Mouse (Mus musculus) midbrain, embryonic 10.5 days (tissue): ENCODE results near the gene Tatdn2. TPM values are rescaled to one million over a fixed set of nuclear protein-coding genes. Genes with fewer than 3 reads are reported as not detected.

ENCODE experiments used
- DNase-seq: peaks from one replicate; pipeline ENCODE4 v3.0.0-alpha.2; 2017; ENCODE audit warnings: low spot score
- H3K27ac ChIP-seq: fragments of 300-500 bp; sonication (generic); replicated peaks from 2 replicates; pipeline ENCODE4 v1.5.1; 2016; ENCODE audit warnings: mild to moderate bottlenecking
- H3K27me3 ChIP-seq: fragments of 300-500 bp; sonication (generic); 2 replicates; pipeline ENCODE4 v1.6.1; 2016; ENCODE audit warnings: low read depth, mild to moderate bottlenecking; ENCODE audit not compliant: poor library complexity, severe bottlenecking
- H3K36me3 ChIP-seq: fragments of 300-500 bp; sonication (generic); 2 replicates; pipeline ENCODE4 v1.6.1; 2016; ENCODE audit warnings: mild to moderate bottlenecking, moderate library complexity
- H3K4me1 ChIP-seq: fragments of 300-500 bp; sonication (generic); 2 replicates; pipeline ENCODE4 v1.6.1; 2016
- H3K4me3 ChIP-seq: fragments of 300-500 bp; sonication (generic); 2 replicates; pipeline ENCODE4 v1.5.1; 2016; ENCODE audit warnings: mild to moderate bottlenecking, moderate library complexity
- H3K9me3 ChIP-seq: fragments of 300-500 bp; sonication (generic); replicated peaks from 2 replicates; pipeline ENCODE4 v1.6.1; 2016; ENCODE audit warnings: mild to moderate bottlenecking
- WGBS: fragments of 180-500 bp; shearing (Covaris S2); methylation state at CpG from one replicate; pipeline ENCODE4 v1.1.7; 2016; 5-methylcytosine and 5-hydroxymethylcytosine counted together
- microRNA-seq: library from miRNA; unstranded; fragments of <30 nt; microRNA quantifications from one replicate; pipeline ENCODE4, GENCODE M21; 2017
- polyA plus RNA-seq: library from polyadenylated mRNA; unstranded; fragments of >200 nt; fragmentation: Nextera tagmentation; extraction: Ambion mirVana; gene quantifications from 2 replicates; pipeline ENCODE4 v1.2.1, GENCODE M21; 2016

Tatdn2 gene
- polyA plus RNA-seq, 1 experiment from 2014 or later = 0.54 TPM

DNA sequence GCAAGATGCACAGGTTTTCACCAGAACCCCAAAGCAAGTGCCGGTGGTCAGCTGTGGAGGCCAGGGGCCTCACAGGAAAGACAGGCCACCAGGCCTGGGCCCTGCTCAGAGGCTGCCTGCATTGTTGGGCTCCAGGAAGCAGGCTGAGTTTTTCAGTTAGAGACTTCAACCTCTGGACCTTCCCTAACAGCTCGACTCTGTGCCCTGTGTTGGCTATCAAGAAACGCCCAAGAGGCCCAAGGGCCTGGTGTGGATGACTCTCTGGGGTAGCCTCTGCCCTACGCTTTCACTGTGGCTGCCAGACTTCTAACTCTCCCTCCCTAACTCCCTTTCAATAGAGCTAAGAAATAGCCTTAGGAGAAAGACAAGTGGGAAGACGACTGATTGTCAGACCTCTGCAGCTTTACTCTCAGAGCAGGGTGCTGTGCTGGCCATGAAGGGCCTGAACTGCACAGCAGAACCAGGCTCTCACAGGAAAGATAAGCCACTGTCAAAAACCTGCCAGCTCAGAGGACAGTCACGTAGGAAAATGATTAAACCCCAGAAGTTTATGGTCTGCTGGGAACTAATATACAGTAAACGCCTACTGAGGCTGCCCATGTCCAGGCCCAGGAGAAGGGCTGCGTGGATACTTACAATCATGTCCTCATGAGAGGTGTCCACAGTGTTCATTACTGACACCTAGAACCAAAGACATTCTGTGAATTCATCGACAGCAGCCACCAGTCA lies 40.6 kb downstream of the Tatdn2 start:
- Histone ChIP-seq H3K36me3 (peaks cover 60% of the 10 kb centered on the region), H3K4me3 (no peak overlapping the region), H3K4me1 (peaks cover 16% of the 10 kb centered on the region), H3K27ac (no peak overlapping the region), H3K9me3 (no peaks in the 10 kb centered on the region), H3K27me3 (no peaks in the 10 kb centered on the region)
- DNase-seq = no peak
- 93% methylated on average over 9 of the region's 9 CpGs for WGBS

DNA sequence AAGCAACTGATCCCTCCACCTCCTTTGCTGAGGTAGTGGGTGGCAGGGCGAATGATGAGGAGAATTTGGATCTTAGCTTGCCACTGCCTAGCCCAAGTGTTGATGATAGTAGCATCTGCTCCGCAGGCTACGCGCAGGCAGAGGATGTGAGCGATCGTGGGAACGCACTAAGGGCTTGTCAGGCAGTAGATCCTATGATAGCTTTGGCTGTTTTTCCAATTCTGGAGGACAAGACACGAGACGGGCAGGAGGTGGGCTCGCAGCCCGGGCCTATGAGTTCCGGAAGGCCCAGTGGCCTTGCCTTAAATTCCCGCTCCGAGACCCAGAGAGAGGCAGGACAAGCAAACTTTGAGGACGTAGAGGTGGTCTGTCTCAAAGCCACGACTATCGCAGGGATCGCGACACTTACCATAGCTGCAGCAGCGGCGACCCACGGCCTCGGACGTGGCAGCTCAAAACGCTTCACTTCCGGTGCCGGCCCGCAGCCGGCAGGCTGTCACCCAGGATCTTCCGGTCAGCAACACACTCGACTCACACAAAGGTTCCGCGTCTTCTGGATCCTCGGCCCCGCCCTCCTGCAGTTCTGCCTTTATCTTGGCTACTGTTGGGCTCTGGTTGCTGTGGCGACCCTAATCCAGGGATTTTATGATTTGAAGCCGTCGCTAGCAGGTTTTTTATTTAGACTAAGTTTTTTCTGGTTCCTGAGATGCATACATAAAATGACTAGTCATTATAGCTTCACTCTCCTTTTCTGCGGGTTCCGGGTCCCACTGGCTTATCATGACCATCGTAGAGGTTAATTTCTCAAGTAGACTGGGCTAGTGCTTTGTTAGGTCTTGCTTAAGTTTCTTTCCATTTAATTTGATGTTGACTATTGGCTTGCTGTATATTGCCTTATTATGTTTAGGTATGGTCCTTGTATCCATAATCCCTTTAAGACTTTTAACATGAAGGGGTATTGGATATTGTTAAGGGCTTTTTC lies 43.7 kb downstream of the Tatdn2 start, which contains the start of gene Sec13:
Gene Sec13, minus strand, starts transcription at position 508 of the 982 bp plus-strand sequence.
- Histone ChIP-seq H3K27me3 (0 out of 2 replicates have a peak, but pooled peaks cover 3% of the 10 kb centered on the region), H3K27ac (peak within 1 kb of the TSS; percentile 89), H3K4me1 (peaks cover 16% of the 10 kb centered on the region), H3K9me3 (no peaks in the 10 kb centered on the region), H3K4me3 (peak within 1 kb of the TSS; percentile 95), H3K36me3 (peaks cover 29% of the 10 kb centered on the region)
- DNase-seq = peak; percentile 90
- WGBS = 7% methylated on average over 41 of the region's 41 CpGs

DNA sequence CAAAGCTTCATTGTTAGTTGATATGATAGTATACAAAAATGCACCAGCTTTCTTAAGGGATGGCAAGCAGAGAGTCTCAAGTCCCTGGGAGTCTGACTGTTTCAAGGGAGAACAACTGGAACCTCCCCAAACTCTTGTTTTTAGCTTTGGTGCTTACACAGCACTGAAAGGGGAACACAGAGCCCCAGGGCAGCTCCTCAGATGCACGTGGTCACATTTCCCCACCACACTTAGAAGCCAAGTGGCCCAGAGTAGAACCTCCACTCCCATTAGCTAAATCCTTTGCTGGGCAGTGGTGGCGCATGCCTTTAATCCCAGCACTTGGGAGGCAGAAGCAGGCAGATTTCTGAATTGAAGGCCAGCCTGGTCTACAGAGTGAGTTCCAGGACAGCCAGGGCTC lies 44.6 kb downstream of the Tatdn2 start:
- no peak for DNase-seq
- no peak overlapping the region for H3K4me3 ChIP-seq
- H3K27ac ChIP-seq = no peak overlapping the region
- H3K36me3 ChIP-seq = peaks cover 20% of the 10 kb centered on the region
- H3K4me1 ChIP-seq = peaks cover 16% of the 10 kb centered on the region
- H3K27me3 ChIP-seq = 0 out of 2 replicates have a peak, but pooled peaks cover 3% of the 10 kb centered on the region
- H3K9me3 ChIP-seq = no peaks in the 10 kb centered on the region
- WGBS = 77% methylated on average over 2 of the region's 2 CpGs

DNA sequence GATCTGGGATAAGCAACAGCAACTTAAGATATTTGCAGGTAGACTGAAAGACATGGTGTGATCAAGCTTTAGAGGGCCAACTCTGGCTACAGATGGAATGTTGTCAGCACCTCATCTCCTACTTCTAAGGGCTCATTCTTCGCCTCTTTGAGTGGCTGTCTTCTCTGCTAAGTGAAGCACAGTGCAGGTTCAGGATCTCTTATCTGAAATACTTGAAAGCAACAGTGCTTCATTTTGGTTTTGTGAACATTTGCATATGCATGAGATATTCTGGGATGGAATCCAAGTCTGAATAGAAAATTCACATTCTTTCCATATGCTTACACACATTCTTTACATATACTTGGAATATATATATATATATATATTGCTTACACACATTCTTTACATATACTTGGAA lies 45.5 kb downstream of the Tatdn2 start:
- peaks cover 5% of the 10 kb centered on the region for H3K27me3 ChIP-seq
- H3K27ac ChIP-seq = no peak overlapping the region
- H3K4me1 ChIP-seq = peaks cover 16% of the 10 kb centered on the region
- no peak for DNase-seq
- WGBS = 84% methylated on average over 1 of the region's 1 CpGs
- H3K36me3 ChIP-seq = peaks cover 11% of the 10 kb centered on the region
- no peak overlapping the region for H3K4me3 ChIP-seq
- no peaks in the 10 kb centered on the region for H3K9me3 ChIP-seq

DNA sequence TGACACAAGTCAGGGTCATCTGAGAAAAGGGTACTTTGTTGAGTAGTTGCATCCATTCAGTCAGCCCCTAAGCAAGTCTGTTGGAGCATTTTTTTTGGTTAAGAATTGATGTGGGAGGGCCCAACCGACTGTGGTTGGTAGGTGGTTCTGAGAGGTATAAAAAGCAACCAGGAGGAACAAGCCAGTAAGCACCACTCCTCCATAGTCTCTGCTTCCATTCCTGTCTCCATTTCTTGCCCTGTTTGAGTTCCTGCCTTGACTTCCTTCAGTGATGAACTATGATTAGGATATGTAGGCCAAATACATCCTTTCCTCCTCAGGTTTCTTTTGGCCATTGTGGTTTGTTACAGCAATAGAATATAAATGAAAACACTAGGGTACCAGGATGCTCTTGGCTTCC lies 46.3 kb downstream of the Tatdn2 start:
- Histone ChIP-seq H3K4me1 (peaks cover 16% of the 10 kb centered on the region), H3K9me3 (no peaks in the 10 kb centered on the region), H3K4me3 (no peak overlapping the region), H3K27ac (no peak overlapping the region), H3K36me3 (peaks cover 3% of the 10 kb centered on the region), H3K27me3 (peaks cover 10% of the 10 kb centered on the region)
- no peak for DNase-seq
- 56% methylated on average over 1 of the region's 1 CpGs for WGBS

DNA sequence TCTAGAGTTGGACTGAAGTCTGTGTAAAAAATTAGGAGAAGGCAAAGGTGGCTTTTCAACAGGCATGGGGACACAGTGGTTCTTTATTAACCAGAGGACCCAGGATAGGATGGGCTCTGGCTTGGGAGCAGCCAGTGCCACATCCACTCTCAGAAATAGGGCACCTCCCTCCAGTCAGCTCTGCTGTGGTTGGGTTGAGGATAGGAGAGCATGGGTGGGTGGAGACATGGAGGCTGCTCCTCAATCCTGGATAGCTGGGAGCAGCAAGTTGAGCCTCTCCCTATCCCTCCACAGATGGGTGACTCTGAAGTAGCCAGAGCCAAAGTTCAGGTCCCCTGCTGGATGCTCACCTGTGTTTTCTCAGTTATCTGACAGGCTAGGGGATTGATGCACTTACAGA lies 48.3 kb downstream of the Tatdn2 start:
- peaks cover 28% of the 10 kb centered on the region for H3K27me3 ChIP-seq
- H3K27ac ChIP-seq = no peak overlapping the region
- H3K9me3 ChIP-seq = no peaks in the 10 kb centered on the region
- H3K36me3 ChIP-seq = no peaks in the 10 kb centered on the region
- H3K4me1 ChIP-seq = peaks cover 13% of the 10 kb centered on the region
- no peak overlapping the region for H3K4me3 ChIP-seq
- no peak for DNase-seq

DNA sequence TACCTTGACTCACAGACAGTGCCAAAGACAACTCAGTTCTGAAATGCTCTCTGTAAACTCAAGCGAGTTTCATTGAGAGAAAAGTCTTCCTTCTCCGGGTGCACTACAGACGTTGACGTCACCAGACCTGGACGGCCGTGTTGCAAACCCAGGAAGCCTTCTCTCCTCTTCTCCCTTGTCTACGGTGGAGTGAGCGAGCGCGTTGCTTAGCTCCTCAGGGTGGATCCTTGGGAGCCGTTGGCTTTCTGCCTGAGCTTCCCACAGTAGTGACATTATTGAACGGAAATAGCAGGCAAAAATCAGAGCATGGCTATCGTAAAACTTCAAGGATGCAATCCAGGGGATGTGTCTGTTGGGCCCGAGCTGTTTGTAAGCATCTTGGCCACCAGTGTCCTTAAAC lies 50.4 kb downstream of the Tatdn2 start:
- H3K9me3 ChIP-seq = no peaks in the 10 kb centered on the region
- no peak overlapping the region for H3K4me3 ChIP-seq
- no peak overlapping the region for H3K27ac ChIP-seq
- peaks cover 8% of the 10 kb centered on the region for H3K4me1 ChIP-seq
- WGBS = 90% methylated on average over 14 of the region's 14 CpGs
- peaks cover 31% of the 10 kb centered on the region for H3K27me3 ChIP-seq
- no peak for DNase-seq
- no peaks in the 10 kb centered on the region for H3K36me3 ChIP-seq

DNA sequence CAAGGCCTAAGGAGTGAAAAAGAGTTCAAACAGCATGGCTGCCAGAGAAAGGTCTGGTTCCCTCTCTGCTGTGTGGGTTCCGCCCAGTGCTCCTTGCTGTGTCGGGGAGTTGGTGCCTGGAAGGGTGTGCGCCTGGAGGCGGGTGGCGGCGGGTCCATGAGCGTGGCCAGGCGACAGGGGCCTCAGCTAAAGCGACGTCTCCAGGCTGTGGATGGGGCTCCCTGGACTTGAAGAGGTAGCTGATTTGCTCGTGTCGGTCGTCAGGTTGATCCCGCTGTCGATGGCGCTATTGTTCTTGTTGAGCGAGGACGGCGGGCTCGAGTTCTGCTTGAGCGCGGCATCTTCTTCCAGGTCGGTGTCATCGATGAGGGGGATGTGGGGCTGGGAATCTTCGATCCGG lies 51.5 kb downstream of the Tatdn2 start:
- Histone ChIP-seq H3K36me3 (no peaks in the 10 kb centered on the region), H3K27me3 (peaks cover 31% of the 10 kb centered on the region)
- DNase-seq = peak; percentile 19

DNA sequence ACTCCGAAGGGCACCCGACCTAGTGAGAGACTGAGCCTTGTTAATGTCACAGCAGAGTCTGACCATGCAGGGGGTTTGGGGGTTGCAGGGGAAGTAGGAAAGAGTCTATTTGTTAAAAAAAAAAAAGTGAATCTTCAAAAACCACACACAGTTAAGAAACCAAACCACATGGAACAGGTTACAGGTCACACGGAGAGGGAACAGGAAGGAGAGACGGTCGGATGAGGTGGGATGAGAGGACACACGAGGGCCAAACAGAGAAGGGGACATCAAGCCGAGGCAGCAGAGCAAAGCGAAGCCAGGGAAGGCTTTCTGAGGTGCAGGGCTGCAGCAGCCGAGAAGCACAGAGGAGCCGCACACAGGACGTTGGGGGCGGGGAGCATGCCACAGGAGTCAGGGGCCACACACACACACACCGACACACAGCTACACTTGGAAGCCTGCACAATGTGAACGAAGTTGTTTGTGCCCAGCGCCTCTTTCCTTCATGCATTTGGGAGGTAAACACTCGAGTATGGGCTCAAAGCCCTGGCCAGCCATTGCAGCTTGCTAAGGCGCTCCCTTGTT lies 52.4 kb downstream of the Tatdn2 start:
- H3K4me3 ChIP-seq = no peak overlapping the region
- DNase-seq = no peak
- no peaks in the 10 kb centered on the region for H3K9me3 ChIP-seq
- peaks cover 8% of the 10 kb centered on the region for H3K4me1 ChIP-seq
- no peaks in the 10 kb centered on the region for H3K36me3 ChIP-seq
- 62% methylated on average over 17 of the region's 17 CpGs for WGBS
- H3K27ac ChIP-seq = no peak overlapping the region
- peaks cover 31% of the 10 kb centered on the region for H3K27me3 ChIP-seq

More for the DNA sequence above, 51.5 kb downstream of the Tatdn2 start:
- WGBS = 31% methylated on average over 26 of the region's 26 CpGs
- Histone ChIP-seq H3K27ac (peak overlapping the region; percentile 52; the same call in 1 of the 2 replicates), H3K4me1 (peaks cover 8% of the 10 kb centered on the region), H3K9me3 (no peaks in the 10 kb centered on the region), H3K4me3 (peak overlapping the region; percentile 39)

Small RNA genes lying within 50 kb of the gene (microRNA-seq; reads per million reads assigned to microRNA genes)
- gene Mir7042 = 0.90 reads per million

Other genes with a start within 250 kb of the Tatdn2 start
- gene Il17re, start 238.6 kb upstream of the Tatdn2 start, polyA plus RNA-seq = 1.1 and 1.4 TPM in 2 replicates
- gene Il17rc, start 225.6 kb upstream of the Tatdn2 start, polyA plus RNA-seq = 4.4 and 5.3 TPM in 2 replicates
- 43.0 and 45.4 TPM in 2 replicates for gene Creld1, start 213.8 kb upstream of the Tatdn2 start, polyA plus RNA-seq
- 2.0 and 2.3 TPM in 2 replicates for gene Prrt3, start 195.1 kb upstream of the Tatdn2 start, polyA plus RNA-seq
- gene Emc3, start 165.4 kb upstream of the Tatdn2 start, polyA plus RNA-seq = 82.0 and 83.4 TPM in 2 replicates
- 18.1 and 18.2 TPM in 2 replicates for gene Fancd2, start 165.4 kb upstream of the Tatdn2 start, polyA plus RNA-seq
- 0.17 and 0.52 TPM in 2 replicates for gene Fancd2os, start 96.3 kb upstream of the Tatdn2 start, polyA plus RNA-seq
- gene Brk1, start 92.3 kb upstream of the Tatdn2 start, polyA plus RNA-seq = 210 and 217 TPM in 2 replicates
- gene Vhl, start 73.1 kb upstream of the Tatdn2 start, polyA plus RNA-seq = 44.4 and 45.5 TPM in 2 replicates
- gene Irak2, start 58.6 kb upstream of the Tatdn2 start, polyA plus RNA-seq = 2.6 and 3.0 TPM in 2 replicates
- gene Ghrl, start 22.8 kb downstream of the Tatdn2 start, polyA plus RNA-seq = not detected in 2 replicates
- gene Sec13, start 43.7 kb downstream of the Tatdn2 start, polyA plus RNA-seq = 281 and 284 TPM in 2 replicates